Mouse (Mus musculus) liver, adult (tissue): ENCODE results near the gene Eya4.

ENCODE experiments used
- GATA4 ChIP-seq: IDR thresholded peaks from 2 replicates; pipeline ENCODE4 v1.6.1; 2014; ENCODE audit warnings: mild to moderate bottlenecking, low read length; ENCODE audit not compliant: insufficient replicate concordance

The Eya4 gene

DNA sequence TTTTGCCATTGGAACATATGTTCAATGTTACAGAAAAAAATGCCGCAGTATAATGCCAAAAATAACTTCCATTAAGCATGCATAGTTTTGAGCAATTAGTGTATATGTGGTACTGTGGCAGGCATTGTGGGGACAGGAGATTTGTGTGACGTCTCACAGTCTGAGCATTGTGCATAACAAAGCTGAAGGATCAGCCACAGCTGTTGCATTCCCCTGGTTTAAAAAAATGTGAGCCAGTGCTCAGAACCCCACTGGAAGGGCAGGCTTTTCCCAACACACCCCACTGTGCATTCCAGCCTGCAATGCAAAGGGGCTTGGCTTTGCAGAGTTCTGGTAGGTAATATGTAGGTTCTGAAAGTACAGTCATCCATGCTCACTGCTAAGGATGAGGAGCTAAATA is 155.2 kb downstream of the Eya4 start:
- TF ChIP-seq GATA4 = no peak

GRCm38 (mm10) chr10:23189836-23190235 is 160.8 kb downstream of the Eya4 start:
- TF ChIP-seq GATA4 = no peak

DNA sequence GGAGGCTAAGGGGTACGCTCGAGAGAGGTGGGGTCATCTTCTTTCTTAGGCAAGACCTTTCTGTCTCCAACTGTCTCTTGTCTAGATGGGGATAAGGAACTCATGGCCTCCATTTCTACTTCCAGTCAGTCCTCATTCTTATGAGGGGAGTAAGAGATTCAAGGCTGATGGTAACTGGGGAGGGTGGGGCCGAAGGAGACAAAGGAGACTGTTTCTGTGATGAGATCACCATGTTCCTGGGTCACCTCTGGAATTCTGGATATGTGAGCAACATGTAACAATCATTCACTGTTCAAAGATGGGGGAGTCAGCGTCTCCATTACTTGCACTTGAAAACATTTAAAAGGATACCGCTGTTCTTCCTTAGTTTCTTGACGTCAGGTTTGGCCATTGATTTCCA is 165.2 kb downstream of the Eya4 start:
- no peak for TF ChIP-seq GATA4

DNA sequence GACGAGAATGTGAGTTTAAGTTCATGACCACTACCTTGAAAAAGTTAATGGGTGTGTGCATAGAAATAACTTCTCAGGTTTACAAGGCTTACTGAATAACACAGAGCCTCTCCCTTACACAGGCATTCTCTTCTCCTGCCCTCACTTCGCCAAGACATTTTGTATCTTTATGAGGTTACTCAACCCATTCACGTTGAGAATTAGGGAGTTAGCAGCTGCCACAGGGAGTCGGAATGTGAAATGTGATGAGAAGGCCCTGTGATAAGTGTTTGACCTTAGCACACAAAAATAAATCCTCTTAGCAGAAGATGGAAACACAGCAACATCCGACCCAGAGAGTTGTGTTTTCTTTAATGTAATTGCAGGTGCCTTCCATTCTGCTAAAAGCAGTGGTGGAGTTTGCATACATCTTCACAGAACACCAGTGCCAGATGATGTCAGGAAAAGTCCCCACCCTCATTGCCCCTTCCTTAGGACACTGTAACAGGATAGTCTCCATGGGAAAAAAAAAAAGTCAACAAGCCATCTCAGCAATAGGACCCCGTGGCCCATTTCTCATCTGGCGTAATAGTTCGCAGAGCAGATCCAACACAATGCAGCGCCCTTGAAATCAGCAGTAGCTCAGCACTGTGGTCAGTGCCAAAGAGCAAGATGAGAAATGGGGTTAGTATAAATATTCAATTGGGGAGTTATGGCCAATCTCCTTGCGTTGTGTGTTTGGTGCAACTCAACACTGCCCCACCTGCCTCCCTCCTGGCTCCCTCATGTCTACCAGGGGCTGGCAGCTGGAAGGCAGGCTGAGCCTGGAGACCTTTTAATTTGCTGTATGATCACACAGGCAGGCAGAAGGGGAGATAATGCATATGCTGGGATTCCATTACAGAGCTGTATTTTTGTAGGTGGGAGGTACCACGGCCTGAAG is 168.8 kb downstream of the Eya4 start:
- TF ChIP-seq GATA4 = no peak

DNA sequence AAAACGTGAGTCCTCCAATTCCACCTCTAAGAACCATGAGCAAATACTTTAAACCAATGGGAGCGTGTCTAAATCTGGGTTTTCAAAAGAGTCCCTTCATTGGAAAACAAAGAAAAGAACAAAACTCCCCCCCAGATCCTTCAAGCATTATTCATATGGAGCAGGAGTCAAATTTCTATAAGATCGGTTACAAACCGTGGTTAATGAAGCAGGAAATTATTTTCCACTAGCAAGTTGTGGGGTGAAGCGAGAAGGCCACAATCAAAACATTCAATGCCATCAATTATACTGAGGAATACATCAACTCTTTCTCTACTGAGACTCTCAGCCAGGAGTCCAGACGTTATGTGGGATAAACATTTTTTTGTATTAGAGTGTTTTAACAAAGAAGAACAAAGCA is 171.3 kb downstream of the Eya4 start:
- no peak for TF ChIP-seq GATA4

DNA sequence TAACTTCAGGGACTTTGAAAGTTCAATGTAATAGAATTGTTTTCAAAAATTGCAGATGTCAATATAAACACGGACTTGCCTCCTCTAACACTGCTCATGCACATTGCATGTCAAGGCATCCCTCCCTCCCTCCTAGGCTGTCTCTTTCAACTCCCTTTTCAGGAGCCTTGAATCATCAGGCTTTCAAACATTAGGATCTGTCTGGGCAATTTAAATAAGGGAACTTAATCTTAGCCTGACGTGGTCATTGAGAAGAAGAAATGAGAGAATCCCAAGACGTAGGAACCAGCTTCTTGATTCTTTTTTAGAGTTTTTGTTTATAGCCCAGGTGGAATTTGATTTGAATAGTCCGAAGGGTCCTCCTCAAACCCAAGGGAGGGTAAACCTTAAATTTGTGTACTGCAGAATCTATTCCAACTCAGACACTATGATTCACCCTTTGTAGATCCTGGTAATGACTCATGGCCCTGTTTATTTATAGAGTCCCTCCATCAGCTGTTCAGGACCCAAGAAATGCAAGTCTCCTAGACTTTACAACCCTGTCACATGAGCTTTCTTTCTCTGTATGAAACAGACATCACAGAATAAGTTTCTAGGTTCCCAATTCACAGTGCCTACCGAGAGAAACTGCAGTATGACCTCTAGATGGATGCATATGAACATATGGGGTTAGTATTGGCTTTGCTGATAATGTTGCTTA is 173.1 kb downstream of the Eya4 start:
- TF ChIP-seq GATA4 = no peak

- no peak for TF ChIP-seq GATA4
Observed at GRCm38 (mm10) chr10:23176666-23177346, 173.8 kb downstream of the Eya4 start.

GRCm38 (mm10) chr10:23171541-23171940 is 179.0 kb downstream of the Eya4 start:
- no peak for TF ChIP-seq GATA4

- no peak for TF ChIP-seq GATA4
Observed at GRCm38 (mm10) chr10:23165089-23165642, 185.4 kb downstream of the Eya4 start.

- TF ChIP-seq GATA4 = no peak
Observed at GRCm38 (mm10) chr10:23159844-23160243, 190.7 kb downstream of the Eya4 start.

DNA sequence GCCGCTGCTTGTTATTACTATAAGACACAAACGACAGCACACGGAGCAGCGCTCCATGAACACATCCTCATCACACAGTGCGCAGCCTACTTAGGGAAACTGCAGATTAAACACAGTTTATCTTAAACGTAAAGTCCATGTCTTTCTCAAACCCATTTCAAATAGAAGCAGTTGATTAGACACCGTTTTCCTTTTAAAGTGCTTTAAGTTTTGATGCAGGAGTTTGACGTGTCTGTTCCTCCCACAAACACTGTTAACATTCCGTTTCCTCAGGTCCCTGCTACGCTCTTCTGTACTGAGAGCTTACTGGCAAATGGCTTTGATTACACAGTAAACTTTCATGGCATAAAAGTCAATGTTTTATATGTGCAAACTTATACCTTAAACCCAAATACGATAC is 191.4 kb downstream of the Eya4 start:
- TF ChIP-seq GATA4 = no peak

GRCm38 (mm10) chr10:23156866-23157625 is 193.5 kb downstream of the Eya4 start:
- no peak for TF ChIP-seq GATA4

GRCm38 (mm10) chr10:23150401-23150800 is 200.2 kb downstream of the Eya4 start:
- TF ChIP-seq GATA4 = no peak

DNA sequence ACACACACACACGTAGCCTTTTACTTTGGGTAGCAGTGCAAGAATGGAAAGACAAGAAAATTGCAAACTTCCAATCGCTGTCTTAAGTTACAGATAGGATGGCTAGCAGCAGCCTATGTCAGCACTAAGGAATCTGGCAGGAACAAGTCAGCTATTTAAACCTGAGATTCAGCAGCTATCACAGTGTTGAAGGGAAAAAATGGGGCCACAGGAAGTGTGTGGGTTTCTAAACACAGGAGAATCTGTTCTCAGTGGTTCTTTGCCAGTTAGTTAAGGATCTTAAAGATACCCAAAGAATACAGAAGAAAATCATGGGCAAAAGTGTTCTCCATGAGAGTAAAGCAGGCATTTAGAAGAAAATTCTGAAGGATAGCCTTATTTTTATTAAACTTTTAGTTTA is 206.0 kb downstream of the Eya4 start:
- no peak for TF ChIP-seq GATA4

DNA sequence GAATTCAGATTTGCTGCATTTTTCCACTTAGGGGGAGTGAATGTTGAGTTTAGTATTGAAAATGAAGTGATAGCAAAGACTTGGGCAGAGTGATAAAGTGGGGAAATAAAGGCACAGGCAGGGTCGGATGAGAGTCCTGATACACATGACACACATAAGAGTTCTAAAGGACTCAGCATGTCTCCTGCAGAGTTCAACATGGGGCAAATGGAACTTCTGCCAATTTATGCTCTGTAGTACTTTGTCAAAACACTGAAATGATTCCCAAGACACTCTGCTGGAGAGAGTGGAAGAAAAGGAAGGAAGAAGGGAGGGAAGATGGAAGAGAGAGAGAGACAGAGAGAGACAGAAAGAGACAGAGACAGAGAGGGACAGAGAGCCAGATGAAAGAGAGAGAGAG is 222.6 kb downstream of the Eya4 start:
- no peak for TF ChIP-seq GATA4

GRCm38 (mm10) chr10:23127151-23127550 is 223.4 kb downstream of the Eya4 start:
- TF ChIP-seq GATA4 = no peak
